Mouse (Mus musculus) right cerebral cortex, adult 18-20 months (tissue): Measurements from ENCODE around the gene Chaf1a.

ENCODE experiments used
- DNase-seq: peaks from one replicate; pipeline ENCODE4 v3.0.0; 2022; ENCODE audit warnings: mixed read lengths

Gene Chaf1a

DNA sequence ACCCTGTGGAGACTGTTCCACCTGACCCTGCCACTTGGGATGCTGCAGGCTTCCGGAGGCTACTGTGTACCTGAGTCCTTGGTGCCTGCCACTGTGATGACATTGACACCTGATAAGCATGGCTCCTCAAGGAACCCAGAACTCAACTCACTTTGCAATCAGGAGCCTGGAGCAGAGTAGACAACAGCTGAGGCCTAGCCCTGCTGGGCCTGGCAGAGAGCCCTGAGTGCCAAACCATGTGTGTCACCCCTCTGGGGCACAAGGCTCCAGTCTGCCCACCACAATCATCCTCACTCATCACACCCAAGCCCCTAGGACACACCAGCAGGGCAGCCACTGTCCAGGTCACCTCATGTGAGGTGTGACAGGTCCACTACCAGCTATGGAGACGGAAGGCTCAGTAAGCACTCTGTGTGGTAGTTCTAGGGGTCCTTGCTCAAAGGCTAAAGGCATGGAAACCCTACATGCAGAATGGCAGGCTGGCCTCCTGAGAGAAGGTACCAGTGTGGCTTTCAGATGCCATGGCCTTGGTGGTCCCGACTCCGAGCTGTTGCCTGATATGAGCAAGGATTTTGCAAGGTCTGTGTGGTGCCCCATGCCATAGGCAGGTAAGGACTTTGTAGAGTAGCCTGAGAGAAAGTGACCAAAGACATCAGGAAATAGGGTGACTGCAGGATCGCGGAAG is 19.7 kb upstream of the Chaf1a start:
- DNase-seq, result no peak

DNA sequence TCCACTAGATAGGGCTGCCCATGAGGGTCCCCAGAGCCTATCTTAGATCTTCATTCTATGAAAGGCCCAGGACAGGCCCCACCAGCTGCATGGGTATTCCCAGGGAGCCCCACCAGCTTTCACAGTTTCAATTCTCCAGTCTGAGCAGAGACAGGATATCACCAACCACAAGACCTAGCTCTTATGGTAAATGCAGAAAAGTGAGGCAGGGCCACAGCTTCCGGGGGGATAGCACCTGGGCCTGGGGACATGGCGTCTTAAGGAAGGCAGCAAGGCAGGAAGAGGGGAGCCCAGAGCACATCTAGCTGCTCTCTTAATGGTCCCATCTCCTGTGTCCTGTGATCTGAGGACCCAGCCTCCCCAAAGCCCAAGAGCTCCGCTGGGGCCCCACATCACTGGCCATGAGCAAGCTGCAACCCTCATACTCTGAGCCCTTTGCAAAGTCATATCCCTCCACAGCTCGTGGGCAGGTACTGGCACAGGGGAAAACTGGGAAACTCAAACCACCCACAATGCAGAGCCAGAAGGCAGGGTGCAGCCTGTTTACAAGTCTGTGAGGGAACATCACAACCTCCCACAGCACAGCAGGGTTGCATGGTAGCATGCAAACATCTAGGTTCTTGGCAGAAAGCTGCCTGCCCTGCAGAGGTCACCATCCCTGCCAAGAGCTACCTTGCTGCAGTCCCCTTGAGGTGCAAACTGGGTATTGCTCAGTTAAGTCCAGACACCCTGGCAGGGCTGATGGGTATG is 18.9 kb upstream of the Chaf1a start:
- peak; percentile 84 for DNase-seq

- DNase-seq, result no peak
Observed at GRCm38 (mm10) chr17:56022131-56022988, 17.9 kb upstream of the Chaf1a start.

DNA sequence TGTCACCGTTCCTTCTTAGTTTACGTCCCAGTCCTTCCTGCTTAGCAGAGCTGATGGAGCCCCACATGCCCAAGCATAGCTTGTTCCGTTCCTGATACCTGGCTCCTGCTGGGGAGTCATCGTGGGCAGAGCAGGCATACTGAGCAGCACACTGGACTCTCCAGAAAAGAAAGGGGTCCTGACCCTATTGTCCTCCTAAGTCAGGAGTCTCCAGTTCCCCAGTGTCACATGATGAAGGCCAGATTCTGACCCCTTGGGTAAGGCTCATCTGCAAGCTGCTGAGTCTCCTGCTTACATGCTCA is 17.3 kb upstream of the Chaf1a start:
- DNase-seq, result no peak

- DNase-seq, result no peak
Observed at GRCm38 (mm10) chr17:56023386-56023785, 16.9 kb upstream of the Chaf1a start.

GRCm38 (mm10) chr17:56024476-56024875 is 15.8 kb upstream of the Chaf1a start:
- DNase-seq, result no peak

GRCm38 (mm10) chr17:56024931-56025330 is 15.3 kb upstream of the Chaf1a start:
- DNase-seq, result no peak

DNA sequence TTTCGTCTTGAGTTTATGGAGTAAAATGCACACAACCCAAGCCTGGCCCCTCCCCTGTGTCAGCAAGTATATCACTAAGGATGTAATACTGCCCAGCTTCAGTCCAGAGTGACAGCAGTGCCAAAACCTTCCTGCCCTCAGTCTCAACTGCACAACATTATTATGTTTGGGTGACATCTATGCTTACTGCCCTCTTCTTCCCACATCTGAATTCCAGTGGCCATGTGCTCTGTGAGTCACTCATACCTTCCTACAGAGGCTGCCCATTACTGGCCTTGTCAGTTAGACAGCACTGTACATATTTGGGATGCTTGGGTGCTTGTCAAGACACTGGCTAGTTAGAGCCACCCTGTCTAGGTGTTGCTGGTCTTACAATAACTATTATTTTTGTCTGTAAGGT is 13.9 kb upstream of the Chaf1a start:
- no peak for DNase-seq

DNA sequence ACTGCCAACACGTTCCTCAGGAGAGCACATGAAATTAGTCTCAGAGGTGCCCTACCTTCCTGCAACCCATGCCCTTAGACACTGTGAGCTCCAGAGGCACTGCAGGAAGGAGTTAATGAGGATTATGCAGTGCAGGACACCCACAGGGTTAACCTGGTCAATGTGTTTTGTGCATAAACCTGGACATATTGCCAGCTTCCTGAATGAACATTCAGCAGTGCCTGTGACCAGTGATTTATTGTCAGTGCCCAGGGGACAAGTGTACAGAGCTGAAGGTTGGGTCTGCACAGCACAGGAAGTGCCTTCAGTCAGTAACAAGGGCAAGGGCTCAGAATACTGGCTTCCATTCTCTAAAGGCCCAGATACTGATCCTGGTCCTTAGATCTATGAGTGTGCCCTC is 13.4 kb upstream of the Chaf1a start:
- DNase-seq, result no peak

GRCm38 (mm10) chr17:56027801-56028441 is 12.3 kb upstream of the Chaf1a start:
- no peak for DNase-seq

DNA sequence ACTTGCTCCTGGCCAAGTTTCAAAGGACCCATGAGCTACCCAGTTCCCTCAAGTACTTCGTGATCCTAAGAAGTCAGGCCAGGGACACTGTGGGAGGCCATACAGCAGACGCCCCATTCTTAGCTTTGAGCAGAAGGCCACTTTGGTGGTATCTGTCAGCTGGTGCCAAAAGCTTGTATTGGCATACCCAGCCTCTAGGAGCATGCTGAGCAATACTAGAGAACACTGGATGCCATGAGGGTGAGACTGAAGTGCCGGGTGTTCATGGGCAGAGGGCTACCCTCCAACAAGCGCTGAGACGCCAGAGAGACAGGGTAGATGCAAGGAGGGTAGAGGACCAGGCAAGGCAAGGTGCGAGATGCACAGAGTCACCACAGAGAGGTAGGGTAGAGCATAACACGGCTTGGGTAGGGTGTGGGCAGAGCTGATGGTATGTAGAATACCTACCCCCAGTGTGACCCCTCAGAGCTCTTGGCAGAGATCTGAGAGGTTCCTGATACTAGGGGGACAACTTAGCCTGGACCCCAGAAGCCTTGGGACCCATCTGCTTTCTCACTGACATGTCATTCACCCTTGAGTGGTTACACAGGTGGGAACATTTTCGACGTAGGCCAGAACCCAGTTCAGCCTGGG is 9.9 kb upstream of the Chaf1a start:
- no peak for DNase-seq

DNA sequence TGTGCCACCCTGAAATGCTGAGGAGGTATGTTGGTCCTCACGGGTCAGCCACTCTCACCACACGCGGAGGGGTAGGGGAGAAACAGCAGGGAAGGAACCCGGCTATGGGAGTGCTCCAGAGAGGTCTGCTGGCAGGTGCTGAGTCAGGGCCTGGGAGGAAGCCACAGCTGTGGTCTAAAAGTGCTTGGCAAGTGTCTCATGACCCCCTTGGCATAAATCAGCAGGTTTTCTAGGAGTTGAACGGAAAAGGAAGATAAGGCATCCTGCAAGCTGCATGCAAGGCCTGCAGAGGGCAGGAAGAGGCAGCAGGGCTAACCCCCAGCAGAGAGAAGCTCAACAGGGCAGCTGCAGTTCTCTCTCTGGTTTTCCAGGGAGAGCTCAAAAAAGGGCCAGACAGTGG is 9.3 kb upstream of the Chaf1a start:
- DNase-seq, result no peak

GRCm38 (mm10) chr17:56031431-56031830 is 8.8 kb upstream of the Chaf1a start:
- DNase-seq, result no peak

DNA sequence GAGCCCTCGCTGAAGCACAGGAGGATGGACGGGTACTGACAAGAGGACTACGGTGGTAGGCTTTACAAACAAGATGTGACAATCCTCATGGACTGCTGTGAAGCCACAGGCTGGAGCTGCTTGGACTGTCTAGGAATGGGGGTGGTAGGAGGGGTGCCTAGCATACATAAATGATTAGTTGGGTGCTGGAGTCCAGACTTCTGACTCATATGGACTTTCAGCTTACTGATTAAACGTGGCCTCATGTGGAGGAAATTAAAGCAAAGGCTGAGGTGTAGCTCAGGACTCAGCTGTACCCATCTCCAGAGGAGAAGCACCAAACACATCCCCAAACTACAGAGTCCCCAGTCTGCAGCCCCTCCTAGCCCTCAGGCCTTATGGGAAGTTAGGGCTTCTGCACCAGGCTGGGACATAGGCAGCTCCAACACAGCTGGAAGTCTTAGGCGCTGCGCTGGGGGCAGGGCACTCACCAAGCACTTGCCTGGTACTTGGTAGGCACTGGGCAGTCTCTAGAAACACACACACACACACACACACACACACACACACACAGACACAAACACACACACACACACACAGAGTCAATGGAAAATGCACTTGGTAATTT is 8.0 kb upstream of the Chaf1a start:
- DNase-seq, result no peak

DNA sequence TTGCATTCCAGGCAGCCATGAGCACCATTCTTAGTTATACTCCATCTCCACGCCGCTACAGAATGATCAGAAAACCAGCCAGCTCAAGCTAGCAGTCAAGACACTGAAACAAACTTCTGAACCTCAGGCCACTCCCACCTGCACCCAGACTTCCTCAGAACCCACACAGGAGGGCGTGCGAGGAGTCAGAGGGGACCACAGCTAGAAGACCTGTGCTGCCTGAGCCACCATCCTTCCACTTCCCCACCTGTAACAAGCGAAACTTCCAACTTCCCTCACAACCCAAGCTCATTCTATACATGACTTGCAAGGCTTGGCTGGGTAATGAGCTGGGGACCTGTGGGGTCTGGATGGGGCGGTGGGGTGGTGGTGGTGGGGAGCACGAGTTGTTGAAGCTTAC is 7.4 kb upstream of the Chaf1a start:
- no peak for DNase-seq

DNA sequence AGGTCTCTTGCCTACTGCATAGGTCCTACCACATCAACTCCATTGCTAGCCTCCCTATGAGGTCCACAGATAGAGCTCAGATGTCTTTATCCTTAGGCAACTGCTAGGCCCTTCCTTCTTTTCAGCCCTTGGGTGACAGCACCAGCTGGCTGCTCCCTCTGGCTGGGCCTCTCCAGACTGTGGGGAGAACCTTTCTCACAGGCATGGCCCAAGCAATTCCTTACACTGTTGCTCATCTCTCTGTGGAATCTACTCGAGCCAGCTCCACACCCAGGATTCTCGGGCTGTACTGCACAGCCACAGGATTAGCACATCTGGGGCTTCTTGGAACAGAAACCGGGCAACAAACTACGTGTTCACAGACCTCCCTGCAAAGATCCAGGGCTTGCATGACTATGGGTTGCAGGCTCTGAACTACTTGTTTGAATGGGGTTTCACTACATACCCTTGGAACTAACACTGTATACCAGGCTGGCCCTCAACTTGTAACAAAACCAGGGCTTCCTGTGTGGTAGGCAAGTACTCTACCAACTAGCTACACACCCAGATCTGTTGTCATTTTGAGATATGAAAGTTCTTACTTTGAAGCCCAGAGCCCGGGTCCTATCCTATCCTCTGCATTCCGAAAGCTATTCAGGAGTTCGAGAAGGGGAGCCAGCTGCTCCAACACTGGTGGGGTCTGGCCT is 6.1 kb upstream of the Chaf1a start:
- no peak for DNase-seq

DNA sequence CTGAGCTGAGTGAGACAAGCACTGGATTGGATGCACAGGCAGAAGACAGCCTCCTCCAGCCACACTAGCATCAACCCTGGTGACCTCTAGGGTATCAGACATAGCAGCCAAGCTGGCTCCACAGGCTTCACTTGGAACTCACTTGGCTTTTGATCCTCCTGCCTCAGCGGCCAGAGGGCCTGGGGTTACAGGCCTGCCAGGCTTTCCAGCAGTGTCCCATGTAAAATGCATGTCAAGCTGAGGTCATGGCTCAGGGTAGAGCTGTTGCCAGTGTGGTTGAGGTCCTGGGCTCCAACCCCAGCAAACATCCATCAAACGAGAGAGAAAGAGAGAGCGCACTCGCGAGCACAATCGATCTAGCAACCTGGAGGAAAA is 5.5 kb upstream of the Chaf1a start:
- DNase-seq, result no peak

DNA sequence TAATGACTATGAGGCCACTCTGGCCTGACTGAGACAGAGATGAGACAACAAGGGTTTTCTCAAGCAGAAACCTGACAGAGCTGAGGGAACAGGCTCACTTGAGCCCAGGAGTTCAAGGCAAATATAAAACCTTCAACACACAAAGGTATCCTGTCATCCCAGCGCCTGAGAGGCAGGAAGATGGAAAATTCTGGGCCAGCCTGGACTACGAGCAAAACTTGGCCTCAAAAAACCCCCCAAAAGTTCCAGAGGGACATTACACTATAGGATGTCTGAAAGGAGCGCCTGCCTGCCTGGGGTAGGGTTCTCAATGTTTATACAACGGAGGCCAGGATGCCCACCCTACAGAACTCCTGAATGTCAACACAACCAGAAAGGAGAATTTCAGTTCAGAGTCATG is 5.0 kb upstream of the Chaf1a start:
- DNase-seq, result no peak

- peak; percentile 99 for DNase-seq
Observed at GRCm38 (mm10) chr17:56036176-56036900, 3.9 kb upstream of the Chaf1a start, which contains the start of gene Sh3gl1. Gene Sh3gl1 (minus strand): TSS chr17:56036635.

DNA sequence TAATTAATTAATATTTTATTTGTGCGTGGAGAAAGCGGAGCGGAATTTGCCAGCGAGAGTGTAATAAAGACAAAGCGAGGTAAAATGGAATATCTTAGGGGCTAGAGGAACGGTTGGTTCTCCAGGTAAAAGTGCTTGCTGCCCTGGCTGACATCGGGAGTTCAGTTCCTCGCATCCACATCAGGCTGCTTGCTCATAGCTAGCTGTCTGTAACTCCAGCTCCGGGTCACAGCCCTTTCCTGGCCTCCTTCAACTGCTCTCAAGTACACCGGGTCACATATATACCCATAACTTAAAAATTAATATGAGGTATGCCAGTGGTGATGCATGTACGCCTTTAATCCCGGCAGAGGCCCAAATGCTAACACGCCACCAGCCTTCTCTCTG is 3.3 kb upstream of the Chaf1a start:
- no peak for DNase-seq
